Mouse (Mus musculus) splenic B cell, adult 2 months (primary cell): Measurements from ENCODE around the gene Spop.
"Not testable (repeated sequence)": the region's sequence is repeated elsewhere in the genome, so short reads cannot be mapped to it uniquely, and the experiment has no call there.

Experiments used
- DNase-seq: peaks from one replicate; pipeline ENCODE4 v3.0.0-alpha.2; 2011; ENCODE audit warnings: low read depth, low spot score
- H3K27me3 ChIP-seq: 2 replicates; pipeline ENCODE4 v1.6.1; 2012; ENCODE audit warnings: mild to moderate bottlenecking, low read length, moderate library complexity, mixed read lengths; ENCODE audit not compliant: control insufficient read depth, poor library complexity, insufficient read depth, severe bottlenecking
- H3K36me3 ChIP-seq: 2 replicates; pipeline ENCODE4 v1.6.1; 2012; ENCODE audit warnings: mild to moderate bottlenecking, low read length, moderate library complexity, mixed read lengths; ENCODE audit not compliant: control insufficient read depth, poor library complexity, insufficient read depth, severe bottlenecking

Spop gene

DNA sequence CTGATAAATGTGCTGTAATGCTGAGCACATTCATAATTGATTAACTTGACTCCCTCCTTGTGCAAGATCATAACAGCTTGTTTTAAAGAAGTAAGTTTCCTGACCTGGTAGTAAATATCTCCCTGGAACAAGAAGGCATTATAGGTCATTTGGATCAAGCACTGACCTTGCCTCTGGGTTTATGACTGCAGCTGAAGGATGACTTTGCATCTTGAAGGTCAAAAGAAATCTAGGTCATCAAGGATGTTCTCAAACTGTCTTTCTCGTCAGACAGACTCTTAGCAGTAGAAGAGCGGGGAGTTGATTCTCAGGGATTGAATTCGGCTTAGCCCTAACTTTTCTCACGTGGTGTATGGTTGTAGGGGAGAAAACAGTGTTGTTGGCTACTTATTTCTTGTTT, 66.8 kb downstream of the Spop start:
- Histone ChIP-seq H3K27me3 (no peaks in the 10 kb centered on the region), H3K36me3 (peaks cover 13% of the 10 kb centered on the region)
- DNase-seq = no peak

DNA sequence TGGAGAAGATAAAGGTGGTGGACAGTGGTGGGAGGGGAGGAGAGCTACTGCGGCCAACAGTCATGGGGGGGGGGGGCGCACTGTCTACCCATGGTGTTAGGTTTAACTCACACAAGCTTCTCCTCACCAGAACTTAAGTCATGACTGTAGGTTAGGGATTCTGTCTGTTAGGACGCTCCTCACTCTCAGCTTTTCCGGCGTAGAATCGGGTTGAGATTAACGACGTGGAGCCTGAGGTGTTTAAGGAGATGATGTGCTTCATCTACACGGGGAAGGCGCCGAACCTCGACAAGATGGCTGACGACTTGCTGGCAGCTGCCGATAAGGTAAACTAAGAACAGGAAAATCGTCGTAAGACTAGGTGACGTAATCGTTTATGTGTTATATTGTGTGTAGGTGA, 71.8 kb downstream of the Spop start:
- H3K27me3 ChIP-seq = no peaks in the 10 kb centered on the region
- no peak for DNase-seq
- H3K36me3 ChIP-seq = peaks cover 22% of the 10 kb centered on the region

DNA sequence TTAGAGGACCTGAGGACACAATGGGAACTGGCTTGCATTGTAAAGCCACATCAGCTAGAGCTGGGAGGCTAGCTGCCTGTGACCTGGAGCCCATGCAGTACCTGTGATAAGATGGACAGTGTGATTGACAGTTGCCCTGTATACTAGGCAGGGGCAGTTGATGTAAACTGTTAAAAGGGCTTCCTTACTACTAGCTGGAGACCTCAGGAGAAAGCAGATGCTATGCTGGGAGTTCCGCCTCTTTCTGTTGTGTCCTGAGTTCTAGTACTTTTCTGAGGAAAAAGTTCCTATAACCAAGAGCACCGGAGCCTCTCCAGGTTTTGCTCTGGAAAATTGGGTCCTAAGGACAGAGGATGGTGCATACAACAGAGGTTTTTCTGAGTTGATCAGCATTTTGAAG, 73.4 kb downstream of the Spop start:
- DNase-seq = no peak
- H3K27me3 ChIP-seq = no peaks in the 10 kb centered on the region
- peaks cover 31% of the 10 kb centered on the region for H3K36me3 ChIP-seq

DNA sequence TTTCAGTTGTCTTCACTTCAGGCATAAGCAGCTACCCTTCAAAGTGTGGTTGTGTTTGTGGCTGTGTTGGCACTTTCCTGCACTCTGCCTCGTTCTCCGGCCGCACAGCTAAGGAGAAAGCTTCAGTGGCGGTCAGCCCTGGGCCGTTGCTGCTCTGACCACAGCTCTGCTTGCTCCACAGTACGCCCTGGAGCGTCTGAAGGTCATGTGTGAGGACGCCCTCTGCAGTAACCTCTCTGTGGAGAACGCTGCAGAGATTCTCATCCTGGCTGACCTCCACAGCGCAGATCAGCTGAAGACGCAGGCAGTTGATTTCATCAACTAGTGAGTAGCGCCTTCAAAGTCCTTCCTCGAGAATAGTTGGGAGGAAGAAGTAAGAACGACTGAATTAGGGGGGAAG, 76.2 kb downstream of the Spop start:
- H3K27me3 ChIP-seq = no peaks in the 10 kb centered on the region
- peaks cover 31% of the 10 kb centered on the region for H3K36me3 ChIP-seq
- no peak for DNase-seq

DNA sequence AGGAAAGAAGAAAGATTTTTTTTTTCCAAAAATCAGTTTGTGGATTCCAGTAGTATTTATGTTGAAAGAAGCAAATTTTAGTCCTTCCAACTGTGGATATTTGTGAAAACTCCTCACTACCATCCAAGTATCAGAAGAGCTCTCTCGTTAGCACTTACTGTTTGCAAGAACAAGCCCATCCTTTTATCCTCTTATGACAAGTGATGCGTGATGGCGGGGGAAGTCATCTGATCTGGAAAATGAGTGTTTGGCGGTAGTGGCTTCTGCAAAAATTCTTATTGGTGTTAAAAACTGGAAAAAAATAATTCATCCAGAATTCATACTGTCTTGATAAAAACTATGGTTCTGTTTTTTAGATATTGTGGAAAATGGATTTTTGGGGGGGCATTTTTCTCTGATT, 78.4 kb downstream of the Spop start:
- no peaks in the 10 kb centered on the region for H3K27me3 ChIP-seq
- DNase-seq = no peak
- H3K36me3 ChIP-seq = peaks cover 24% of the 10 kb centered on the region

DNA sequence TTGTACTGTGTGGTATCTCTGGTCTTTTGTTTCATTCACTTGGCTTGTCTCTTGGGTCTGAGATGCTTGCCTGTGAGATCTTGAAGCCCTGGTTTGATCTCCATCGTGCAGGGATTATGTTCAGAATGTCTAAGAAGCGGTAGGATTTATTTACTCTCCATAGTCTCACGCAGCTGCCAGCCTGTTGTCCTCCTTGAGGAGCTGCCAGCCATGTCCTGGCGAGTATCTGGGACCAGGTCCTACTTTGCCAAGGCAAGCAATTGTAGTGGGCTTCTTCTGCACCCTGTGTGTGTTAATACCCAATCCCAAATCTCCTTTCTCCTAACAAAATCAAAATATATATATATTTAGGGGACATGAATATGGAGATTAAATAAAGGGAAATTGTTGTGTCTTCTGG, 79.1 kb downstream of the Spop start:
- Histone ChIP-seq H3K27me3 (no peaks in the 10 kb centered on the region), H3K36me3 (peaks cover 22% of the 10 kb centered on the region)
- no peak for DNase-seq

DNA sequence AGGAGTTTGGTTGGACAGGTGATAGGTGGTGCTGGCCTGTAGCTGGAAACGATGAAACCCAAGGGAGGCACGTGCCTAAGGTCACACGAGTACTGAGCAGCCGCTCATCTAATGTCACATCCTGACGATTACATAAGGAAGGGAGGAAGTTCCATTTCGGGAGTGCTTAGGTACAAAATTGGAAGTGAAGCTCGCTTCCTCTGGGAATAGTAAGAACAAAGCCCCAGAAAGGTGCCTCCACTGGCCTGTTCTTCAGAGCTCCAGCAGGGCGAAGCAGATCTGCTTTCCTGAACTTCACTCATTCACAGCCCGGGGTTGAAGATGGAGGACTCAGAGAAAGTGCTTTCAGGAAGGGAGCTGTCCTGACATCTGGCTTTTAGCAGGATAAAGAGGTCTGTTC, 80.1 kb downstream of the Spop start:
- no peak for DNase-seq
- Histone ChIP-seq H3K36me3 (peaks cover 19% of the 10 kb centered on the region), H3K27me3 (no peaks in the 10 kb centered on the region)

DNA sequence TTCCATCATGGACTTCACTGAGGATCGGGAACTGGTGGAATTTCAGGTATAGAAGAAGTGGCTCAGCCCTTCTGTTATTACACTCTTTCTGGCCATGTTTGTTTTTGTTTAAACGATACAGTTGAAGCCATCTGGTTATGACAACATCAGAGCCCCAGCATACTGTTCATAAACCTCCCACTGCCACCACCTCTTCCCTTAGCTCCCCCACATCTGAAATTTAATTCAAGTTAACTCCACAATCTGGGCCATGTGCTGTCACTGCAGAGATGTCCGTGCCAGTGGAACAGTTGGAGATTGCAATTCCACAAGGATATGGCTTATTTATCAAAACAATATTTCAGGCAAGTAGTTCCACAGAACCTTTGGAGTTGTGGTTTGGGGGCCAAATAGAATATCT, 80.5 kb downstream of the Spop start:
- Histone ChIP-seq H3K27me3 (no peaks in the 10 kb centered on the region), H3K36me3 (peaks cover 15% of the 10 kb centered on the region)
- DNase-seq = no peak

DNA sequence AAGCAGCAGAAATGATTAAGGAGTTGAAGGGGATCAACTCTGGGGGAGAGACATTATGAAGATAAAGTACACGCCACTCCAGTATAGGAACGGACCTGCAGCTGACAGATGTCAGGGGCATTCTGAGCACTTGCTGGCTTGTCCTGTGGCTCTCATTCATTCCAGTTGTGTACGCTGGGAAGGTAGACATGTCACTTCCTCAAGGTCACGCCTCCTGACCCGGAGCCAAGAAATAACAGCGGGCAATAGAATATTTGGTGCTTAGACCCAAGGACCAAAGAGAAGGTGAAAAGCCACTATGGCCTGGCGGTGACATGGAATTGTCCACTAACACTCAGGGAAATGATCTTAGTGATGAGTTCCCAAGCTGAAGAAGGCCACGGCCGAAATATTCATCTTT, 82.0 kb downstream of the Spop start:
- Histone ChIP-seq H3K27me3 (no peaks in the 10 kb centered on the region), H3K36me3 (peaks cover 12% of the 10 kb centered on the region)
- DNase-seq = no peak

DNA sequence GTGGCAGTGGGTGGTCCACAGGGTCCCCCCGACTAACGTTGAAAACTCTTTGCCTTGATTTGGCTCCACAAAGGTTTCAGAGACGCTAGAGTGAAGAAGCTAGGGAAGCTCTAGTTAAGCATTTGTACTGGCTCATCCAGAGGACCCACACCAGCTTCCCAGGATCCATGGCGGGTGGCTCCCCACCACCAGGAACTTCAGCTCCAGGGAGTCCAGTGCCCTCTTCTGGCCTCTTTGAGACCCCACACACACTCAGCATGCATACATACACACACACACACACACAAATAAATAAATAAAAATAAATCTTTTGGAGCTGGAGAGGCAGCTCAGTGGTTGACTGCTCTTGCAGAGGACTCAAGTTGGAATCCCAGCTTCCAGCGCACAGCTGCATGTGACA, 84.0 kb downstream of the Spop start:
- H3K27me3 ChIP-seq = no peaks in the 10 kb centered on the region
- DNase-seq = no peak
- peaks cover 1% of the 10 kb centered on the region; the same call in 1 of the 2 replicates for H3K36me3 ChIP-seq

DNA sequence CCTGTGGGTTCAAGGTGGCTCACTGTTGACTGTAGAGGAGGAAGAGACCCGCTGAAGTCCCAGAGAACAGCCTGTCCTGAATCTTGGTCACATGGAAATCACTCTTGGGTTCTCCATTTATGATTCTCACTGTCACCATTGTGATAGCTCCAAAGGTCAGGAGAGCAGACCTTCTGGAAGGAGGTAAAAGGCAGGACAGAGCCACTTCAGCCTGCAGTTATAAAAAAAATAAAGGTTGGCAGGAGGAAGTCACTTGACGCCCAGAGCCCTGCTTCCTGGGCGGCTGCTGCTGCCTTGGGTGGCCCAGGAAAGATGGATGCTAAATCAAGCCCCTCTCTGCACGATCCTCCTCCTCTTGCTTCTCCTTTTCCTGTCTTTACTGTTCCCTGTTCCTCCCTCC, 86.5 kb downstream of the Spop start:
- peaks cover 1% of the 10 kb centered on the region; the same call in 1 of the 2 replicates for H3K36me3 ChIP-seq
- no peaks in the 10 kb centered on the region for H3K27me3 ChIP-seq
- DNase-seq = no peak

DNA sequence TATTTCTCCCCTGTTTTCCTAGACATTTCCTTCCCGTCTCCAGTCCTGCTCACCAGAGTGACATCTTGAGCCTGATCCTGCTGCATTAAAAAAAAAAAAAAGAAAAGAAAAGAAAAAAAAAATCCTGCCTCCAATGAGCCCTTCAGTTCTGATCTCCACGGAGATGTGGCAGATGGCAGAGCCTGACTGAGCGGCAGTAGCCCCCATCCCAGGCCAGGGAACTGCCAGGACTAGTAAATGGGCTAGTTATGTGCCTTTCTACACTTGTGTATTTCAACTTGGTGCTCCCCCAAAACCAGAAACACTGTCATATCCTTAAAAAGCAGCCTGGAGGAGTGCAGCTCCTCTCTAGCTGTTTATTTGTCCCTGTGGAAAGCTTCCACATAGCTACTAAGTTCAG, 87.0 kb downstream of the Spop start:
- H3K36me3 ChIP-seq = peaks cover 1% of the 10 kb centered on the region; the same call in 1 of the 2 replicates
- no peak for DNase-seq
- H3K27me3 ChIP-seq = no peaks in the 10 kb centered on the region

DNA sequence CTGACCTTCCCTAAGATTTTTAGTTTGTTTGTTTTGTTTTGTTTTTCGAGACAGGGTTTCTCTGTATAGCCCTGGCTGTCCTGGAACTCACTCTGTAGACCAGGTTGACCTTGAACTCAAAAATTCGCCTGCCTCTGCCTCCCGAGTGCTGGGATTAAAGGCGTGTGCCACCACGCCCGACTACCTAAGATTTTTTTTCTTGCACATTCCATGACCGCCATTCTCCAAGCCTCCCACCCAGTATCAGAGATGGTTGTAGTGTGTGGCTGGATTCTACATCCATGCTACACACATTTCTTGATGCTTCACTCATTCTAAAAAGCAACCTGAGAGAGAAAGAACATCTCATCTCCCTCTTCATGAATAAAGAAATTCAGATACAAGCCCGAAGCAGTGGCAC, 87.9 kb downstream of the Spop start:
- not testable (repeated sequence) for H3K27me3 ChIP-seq

DNA sequence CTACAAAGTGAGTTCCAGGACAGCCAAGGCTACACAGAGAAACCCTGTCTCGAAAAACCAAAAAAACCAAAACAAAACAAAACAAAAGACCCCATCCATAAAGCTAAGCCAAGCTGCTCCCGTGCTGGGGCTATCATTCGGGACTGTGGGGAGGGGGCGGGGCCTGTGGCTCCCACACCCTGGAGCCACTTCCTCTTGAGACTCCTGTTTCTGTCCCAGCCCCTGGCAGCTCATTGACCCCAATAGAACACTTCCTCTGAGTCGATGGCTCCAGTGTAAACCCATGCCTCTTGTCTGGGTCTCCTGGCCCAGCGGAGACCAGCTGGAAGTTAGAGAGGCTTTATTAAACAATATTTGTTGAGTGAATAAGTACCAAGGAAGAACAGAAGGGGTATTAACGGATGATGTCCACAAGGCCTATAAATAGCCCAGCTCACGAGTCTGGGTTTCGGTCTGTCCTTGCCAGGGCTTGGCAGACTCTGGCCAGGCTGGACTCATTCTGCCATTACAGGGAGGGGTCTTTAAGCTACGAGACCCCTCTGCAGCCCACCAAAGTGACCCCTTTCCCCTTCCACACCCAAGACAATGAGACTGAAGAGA, 89.8 kb downstream of the Spop start:
- Histone ChIP-seq H3K36me3 (no peaks in the 10 kb centered on the region), H3K27me3 (no peaks in the 10 kb centered on the region)
- no peak for DNase-seq

More for the DNA sequence above, 87.9 kb downstream of the Spop start:
- not testable (repeated sequence) for DNase-seq, H3K36me3 ChIP-seq

DNA sequence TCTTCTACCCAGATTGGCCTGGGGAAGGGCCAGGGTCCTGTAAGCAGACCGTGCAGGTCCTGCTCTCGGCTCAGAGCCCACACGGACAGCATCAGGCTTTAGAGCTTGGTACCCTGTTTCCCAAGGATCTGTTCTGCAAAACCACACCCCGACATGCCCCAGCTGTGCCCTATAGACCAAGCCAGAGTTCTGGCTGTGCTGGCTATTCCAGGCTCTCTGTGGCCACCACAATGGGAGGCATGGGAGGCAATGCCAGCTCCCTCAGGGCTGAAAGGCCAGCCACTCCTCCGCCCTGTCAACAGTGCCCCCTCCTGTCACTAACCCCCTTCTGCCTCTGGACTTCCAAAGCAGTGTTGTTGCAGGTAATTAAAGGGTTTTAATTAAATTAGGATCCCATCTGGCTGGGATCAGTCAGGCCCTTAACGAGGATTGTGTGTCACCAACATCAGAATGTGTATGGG, 90.4 kb downstream of the Spop start:
- no peaks in the 10 kb centered on the region for H3K36me3 ChIP-seq
- no peaks in the 10 kb centered on the region for H3K27me3 ChIP-seq
- DNase-seq = no peak

DNA sequence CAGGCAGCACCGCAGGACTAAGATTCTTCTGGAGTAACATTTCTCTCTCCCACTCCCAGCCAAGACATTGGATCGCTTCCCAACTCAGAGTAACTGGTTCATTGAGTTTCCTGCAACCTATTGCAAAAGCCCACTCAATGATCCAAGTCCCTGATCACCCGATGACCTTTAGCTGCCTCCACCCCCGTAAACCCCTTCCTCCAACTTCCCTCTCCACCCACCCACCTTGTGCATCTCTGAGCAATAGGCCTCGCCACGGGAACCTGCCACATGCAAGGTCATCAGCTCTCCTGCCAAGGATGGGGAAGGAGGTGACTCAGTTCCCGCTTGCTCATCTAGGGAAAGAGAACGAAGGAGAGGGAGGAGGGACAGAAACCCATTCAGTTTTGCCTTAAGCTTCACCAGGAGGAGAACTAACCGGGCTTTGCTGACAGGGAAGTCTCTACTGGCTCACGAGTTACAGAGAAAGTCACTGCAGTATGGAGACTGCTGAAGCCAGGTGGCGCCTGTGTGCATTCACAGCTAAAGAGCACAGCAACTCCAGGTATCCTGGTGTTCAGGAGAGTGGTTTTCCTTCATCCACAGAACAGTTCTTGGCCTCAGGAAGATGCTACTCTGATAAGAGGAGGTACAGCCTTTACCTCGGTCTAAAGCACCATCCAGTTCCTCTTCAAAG, 93.3 kb downstream of the Spop start:
- no peak for DNase-seq
- no peaks in the 10 kb centered on the region for H3K27me3 ChIP-seq

More for the DNA sequence above, 93.3 kb downstream of the Spop start:
- no peaks in the 10 kb centered on the region for H3K36me3 ChIP-seq
